Mouse (Mus musculus): ENCODE measurements around the gene Slc25a43. TPM values are rescaled to one million over a fixed set of nuclear protein-coding genes. Genes with fewer than 3 reads are reported as not detected.

Gene Slc25a43
- polyA plus RNA-seq, 1 experiment from 2014 or later, result 1.5 TPM

Other genes with a start within 250 kb of the Slc25a43 start
- 343 and 364 TPM in 2 replicates for gene Pgrmc1, start 145.5 kb upstream of the Slc25a43 start, polyA plus RNA-seq (2016; fragmentation: Nextera tagmentation; extraction: Ambion mirVana)
- gene Akap17b, start 98.3 kb upstream of the Slc25a43 start, polyA plus RNA-seq (2016; fragmentation: Nextera tagmentation; extraction: Ambion mirVana), result 2.7 and 3.1 TPM in 2 replicates
- gene Slc25a5, start 52.0 kb downstream of the Slc25a43 start, polyA plus RNA-seq (2016; fragmentation: Nextera tagmentation; extraction: Ambion mirVana), result 398 and 400 TPM in 2 replicates
- gene Ube2a, start 130.2 kb downstream of the Slc25a43 start, polyA plus RNA-seq (2016; fragmentation: Nextera tagmentation; extraction: Ambion mirVana), result 118 and 120 TPM in 2 replicates
- 36.4 and 37.7 TPM in 2 replicates for gene C330007P06Rik, start 130.5 kb downstream of the Slc25a43 start, polyA plus RNA-seq (2016; fragmentation: Nextera tagmentation; extraction: Ambion mirVana)
- 1.9 and 2.2 TPM in 2 replicates for gene Nkrf, start 159.2 kb downstream of the Slc25a43 start, polyA plus RNA-seq (2016; fragmentation: Nextera tagmentation; extraction: Ambion mirVana)
- 49.5 and 50.2 TPM in 2 replicates for gene Sept6, start 248.1 kb downstream of the Slc25a43 start, polyA plus RNA-seq (2016; fragmentation: Nextera tagmentation; extraction: Ambion mirVana)